12 mouse cellular contexts compared by ENCODE assay signal in the genomic region with DNA sequence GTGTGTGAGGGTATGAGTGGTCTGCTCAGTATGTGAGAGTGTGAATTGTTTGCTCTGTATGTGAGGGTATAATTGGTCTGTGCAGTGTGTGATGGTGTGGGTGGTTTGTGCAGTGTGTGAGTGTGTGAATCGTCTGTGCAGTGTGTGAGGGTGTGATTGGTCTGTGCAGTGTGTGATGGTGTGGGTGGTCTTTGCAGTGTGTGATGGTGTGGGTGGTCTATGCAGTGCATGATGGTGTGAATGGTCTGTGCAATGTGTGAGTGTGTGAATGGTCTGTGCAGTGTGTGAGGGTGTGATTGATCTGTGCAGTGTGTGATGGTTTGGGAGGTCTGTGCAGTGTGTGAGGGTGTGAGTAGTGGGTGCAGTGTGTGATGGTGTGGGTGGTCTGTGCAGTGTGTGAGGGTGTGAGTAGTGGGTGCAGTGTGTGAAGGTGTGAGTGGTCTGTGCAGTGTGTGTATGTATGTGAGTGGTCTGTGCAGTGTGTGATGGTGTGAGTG. TPM values are rescaled to one million over a fixed set of nuclear protein-coding genes. Genes with fewer than 3 reads are reported as not detected.
DNase-seq lines count a peak whose midpoint lies in the region; ATAC-seq and TF ChIP-seq lines count a peak whose summit lies in the region.
"Had no signal": no experiment of that assay in that cellular context is flagged by ENCODE, and none has a peak within 500 bp of the region (broad histone marks: within the 10 kb centered on the region; RNA-seq: fewer than 3 reads in every experiment).

No protein-coding gene starts in this region.

- ATAC-seq in heart, embryonic 14.5 days (ENCODE audit: insufficient number of reproducible peaks, insufficient read depth, low FRiP score, low read depth) = peak; percentile 26; the same call in 1 of the 2 replicates
- 0 out of 2 replicates have a peak, but pooled peaks have one; percentile 38 for ATAC-seq in neural tube, embryonic 11.5 days (ENCODE audit: insufficient read depth, low FRiP score, low TSS enrichment)

- H3K9me3 ChIP-seq in heart, embryonic 14.5 days (ENCODE audit: control insufficient read depth, low read length) = no peaks in the 10 kb centered on the region
- no peaks in the 10 kb centered on the region for H3K9me3 ChIP-seq in neural tube, embryonic 11.5 days (ENCODE audit: control insufficient read depth, low read length)
- no peaks in the 10 kb centered on the region for H3K9me3 ChIP-seq in megakaryocyte, embryonic 14.5 days
- H3K9me3 ChIP-seq: kidney, embryonic 15.5 days had no signal

- no peak for DNase-seq in heart, adult 8-10 months (ENCODE audit: low spot score)
- no peak for DNase-seq in neural tube, embryonic 11.5 days (ENCODE audit: low spot score)
- no peak for DNase-seq in neural tube, embryonic 10.5 days (ENCODE audit: extremely low spot score, low spot score)
- DNase-seq in layer of hippocampus, adult 2 months (ENCODE audit: low spot score in 2 of 2) = no peak
- DNase-seq in heart, adult 18-20 months = no peak
- no peak for DNase-seq in kidney, postnatal 14 days
- DNase-seq: embryo, embryonic 11 days; thymus, postnatal 14 days had no signal

- H3K4me3 ChIP-seq in heart, embryonic 14.5 days (ENCODE audit: control insufficient read depth in 1 of 2, insufficient read depth in 1 of 2, low read depth in 1 of 2, low read length in 2 of 2) = no peak overlapping the region
- no peak overlapping the region for H3K4me3 ChIP-seq in neural tube, embryonic 11.5 days (ENCODE audit: low read depth, low read length)
- H3K4me3 ChIP-seq in megakaryocyte, embryonic 14.5 days (replicated peaks) = peak overlapping the region; percentile 60
- H3K4me3 ChIP-seq in layer of hippocampus, adult 2 months = no peak overlapping the region
- H3K4me3 ChIP-seq: kidney, embryonic 15.5 days had no signal

- WGBS in heart, embryonic 14.5 days = 63% methylated on average over 1 of the region's 1 CpGs
- 68% methylated on average over 1 of the region's 1 CpGs for WGBS in neural tube, embryonic 11.5 days

- no peaks in the 10 kb centered on the region for H3K36me3 ChIP-seq in heart, embryonic 14.5 days (ENCODE audit: control insufficient read depth, insufficient read depth, low read length)
- no peaks in the 10 kb centered on the region for H3K36me3 ChIP-seq in neural tube, embryonic 11.5 days (ENCODE audit: control insufficient read depth, insufficient read depth, low read length)
- H3K36me3 ChIP-seq in megakaryocyte, embryonic 14.5 days (replicated peaks; ENCODE audit: low read length) = no peaks in the 10 kb centered on the region
- H3K36me3 ChIP-seq: kidney, embryonic 15.5 days had no signal

- peaks cover 0 to 4% of the 10 kb centered on the region in 2 experiments; a peak in 1 of 4 replicates for H3K4me1 ChIP-seq in heart, embryonic 14.5 days (ENCODE audit: control insufficient read depth in 2 of 2, insufficient read depth in 2 of 2, low read length in 2 of 2)
- no peaks in the 10 kb centered on the region for H3K4me1 ChIP-seq in neural tube, embryonic 11.5 days (ENCODE audit: control insufficient read depth, insufficient read depth, low read length)
- H3K4me1 ChIP-seq in megakaryocyte, embryonic 14.5 days = peaks cover 4% of the 10 kb centered on the region; the same call in 1 of the 2 replicates
- H3K4me1 ChIP-seq: kidney, embryonic 15.5 days had no signal

- no peak overlapping the region for H3K4me2 ChIP-seq in heart, embryonic 14.5 days (ENCODE audit: low read length)
- H3K4me2 ChIP-seq in neural tube, embryonic 11.5 days (ENCODE audit: low read depth) = no peak overlapping the region
- H3K4me2 ChIP-seq: kidney, embryonic 15.5 days had no signal

- H3K9ac ChIP-seq in heart, embryonic 14.5 days (ENCODE audit: low read length) = no peak overlapping the region
- no peak overlapping the region for H3K9ac ChIP-seq in neural tube, embryonic 11.5 days (ENCODE audit: low read length)
- H3K9ac ChIP-seq: kidney, embryonic 15.5 days had no signal

- no peak for TF ChIP-seq CTCF in layer of hippocampus, adult 2 months (conservative IDR thresholded peaks at IDR 0.05)

- H3K27me3 ChIP-seq in heart, embryonic 14.5 days (ENCODE audit: control insufficient read depth, insufficient read depth, low read length) = no peaks in the 10 kb centered on the region
- H3K27me3 ChIP-seq in neural tube, embryonic 11.5 days (ENCODE audit: control insufficient read depth, insufficient read depth, low read length) = no peaks in the 10 kb centered on the region
- H3K27me3 ChIP-seq in megakaryocyte, embryonic 14.5 days (replicated peaks) = no peaks in the 10 kb centered on the region
- H3K27me3 ChIP-seq: kidney, embryonic 15.5 days had no signal

- no peak overlapping the region for H3K27ac ChIP-seq in heart, embryonic 14.5 days (replicated peaks in 1 of 2; ENCODE audit: control insufficient read depth in 1 of 2, insufficient read depth in 1 of 2, low read depth in 2 of 2, low read length in 2 of 2)
- H3K27ac ChIP-seq in neural tube, embryonic 11.5 days (ENCODE audit: low read depth, low read length) = no peak overlapping the region
- no peak overlapping the region for H3K27ac ChIP-seq in layer of hippocampus, adult 2 months
- H3K27ac ChIP-seq: kidney, embryonic 15.5 days; macrophage had no signal

RNA-seq across cellular contexts. Expression of a gene that starts 8.0 kb away (rescaled TPM):
- polyA plus RNA-seq in heart, embryonic 14.5 days (2014; fragmentation: Nextera tagmentation; extraction: Ambion mirVana) = 8.9 and 9.0 TPM in 2 replicates
- 10 to 100 TPM; 23.5 to 28.1 (median 24.4) TPM for total RNA-seq in heart, adult 8-10 months (2022)
- polyA plus RNA-seq in neural tube, embryonic 11.5 days (2014; fragmentation: Nextera tagmentation; extraction: Ambion mirVana) = 3.8 and 4.7 TPM in 2 replicates
- not detected in 2 replicates for polyA plus RNA-seq in megakaryocyte, embryonic 14.5 days (2012; ENCODE audit: insufficient read depth, low replicate concordance)
- 10 to 100 TPM; 17.5 to 17.9 TPM for total RNA-seq in layer of hippocampus, adult 2 months (2021)
- 10 to 100 TPM; 20.8 to 29.9 TPM for total RNA-seq in heart, adult 18-20 months (2021)
